Mouse (Mus musculus) adrenal gland, postnatal 10 days (tissue): ENCODE measurements around the gene Taco1. TPM values are rescaled to one million over a fixed set of nuclear protein-coding genes. Genes with fewer than 3 reads are reported as not detected.

Experiments used
- DNase-seq: peaks from one replicate; pipeline ENCODE4 v3.0.0; 2021; ENCODE audit warnings: mixed read lengths
- total RNA-seq, 2 experiments: library from RNA; stranded (reverse); gene quantifications; 2 replicates each; pipeline ENCODE4 v1.2.3; 2021

Gene Taco1
- total RNA-seq, 2 experiments from 2014 or later = 40.8 to 52.4 TPM

DNA sequence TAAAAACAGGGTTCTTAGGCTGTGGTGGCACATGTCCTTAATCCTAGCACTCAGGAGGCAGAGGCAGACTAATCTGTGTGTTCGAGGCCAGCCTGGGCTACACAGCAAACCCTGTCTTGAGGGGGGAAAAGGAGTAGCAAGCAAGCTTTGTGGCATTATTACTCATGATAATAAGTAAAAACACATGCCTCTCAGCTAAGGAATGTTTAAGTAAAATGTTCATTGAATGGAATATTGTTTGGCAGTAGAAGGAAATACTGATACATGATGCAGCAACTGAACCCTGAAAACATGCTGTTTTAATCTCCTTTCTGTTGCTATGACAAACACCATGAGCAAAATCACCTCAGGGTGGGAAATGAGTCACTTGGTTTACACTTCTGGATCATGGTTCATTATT, 4.5 kb upstream of the Taco1 start:
- no peak for DNase-seq

DNA sequence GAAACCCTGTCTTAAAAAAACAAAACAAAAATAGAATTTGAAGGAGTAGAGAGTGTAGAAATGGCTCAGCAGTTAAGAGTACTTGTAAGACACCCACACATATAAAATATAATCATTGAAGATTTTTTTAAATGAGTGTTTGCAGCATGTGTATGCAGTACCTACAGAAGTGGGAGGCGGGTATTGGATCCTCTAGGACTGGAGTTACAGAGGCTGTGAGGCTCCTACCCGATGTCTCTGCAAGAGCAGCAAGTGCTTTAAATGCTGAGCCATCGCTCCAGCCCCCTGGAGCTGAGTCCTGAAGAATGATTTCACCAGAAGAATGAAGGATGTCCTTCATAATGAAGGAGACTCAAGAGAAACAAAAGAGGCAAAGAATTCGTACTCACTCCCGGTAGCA, 2.1 kb upstream of the Taco1 start:
- DNase-seq = no peak

DNA sequence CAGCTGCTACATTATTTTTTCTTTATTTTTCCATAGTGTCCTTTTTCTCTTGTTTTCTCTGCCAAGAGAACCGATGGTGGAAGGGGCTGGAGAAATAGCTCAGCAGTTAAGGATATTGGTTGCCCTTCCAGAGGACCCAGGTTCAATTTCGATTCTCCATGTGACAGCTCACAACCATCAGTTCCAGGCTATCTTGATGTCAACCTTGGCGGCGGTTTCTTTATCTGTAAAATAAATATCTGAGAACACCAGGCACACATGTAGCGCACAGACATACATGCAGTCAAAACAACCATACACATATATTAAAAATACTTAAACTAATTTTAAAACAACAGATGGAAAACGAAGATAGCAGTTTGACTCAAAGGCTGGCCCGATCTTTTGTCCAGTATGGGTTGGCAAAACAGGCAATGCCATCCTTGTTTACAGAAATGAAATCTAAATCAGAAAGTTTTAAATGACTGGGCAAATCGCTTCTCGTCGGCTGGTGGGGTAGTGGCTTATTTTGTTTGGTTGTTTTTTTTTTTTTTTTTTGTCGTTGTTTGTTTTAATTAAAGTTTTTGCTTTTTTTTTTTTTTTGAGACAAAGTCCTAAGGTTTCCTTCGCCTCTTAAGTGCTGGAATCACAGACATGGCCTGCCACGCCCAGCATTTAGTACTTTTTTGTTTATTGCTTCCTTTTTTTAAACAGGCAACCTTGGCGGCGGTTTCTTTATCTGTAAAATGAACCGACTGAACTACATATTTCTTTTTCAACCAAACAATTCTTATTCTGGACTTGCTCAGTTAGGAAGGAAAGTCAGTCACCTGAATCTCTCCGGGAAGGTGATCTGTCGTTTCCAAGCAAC, 563 bp upstream of the Taco1 start:
- DNase-seq = no peak

DNA sequence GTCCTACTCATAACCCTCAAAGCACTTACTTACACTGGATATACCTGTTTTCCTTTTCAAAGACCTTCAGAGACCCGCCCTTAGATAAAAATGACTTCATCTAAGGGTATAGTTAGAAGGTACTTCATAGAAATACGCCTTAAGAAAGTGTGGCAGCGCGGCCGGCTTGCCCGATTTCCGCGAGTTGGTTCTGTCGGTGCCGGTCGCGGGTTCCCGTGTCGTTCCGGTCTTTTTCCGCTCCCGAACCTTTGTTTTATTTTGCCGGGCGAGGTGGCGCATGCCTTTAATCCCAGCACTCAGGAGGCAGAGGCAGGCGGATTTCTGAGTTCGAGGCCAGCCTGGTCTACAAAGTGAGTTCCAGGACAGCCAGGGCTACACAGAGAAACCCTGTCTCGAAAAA, 755 bp downstream of the Taco1 start:
- peak; percentile 56 for DNase-seq

DNA sequence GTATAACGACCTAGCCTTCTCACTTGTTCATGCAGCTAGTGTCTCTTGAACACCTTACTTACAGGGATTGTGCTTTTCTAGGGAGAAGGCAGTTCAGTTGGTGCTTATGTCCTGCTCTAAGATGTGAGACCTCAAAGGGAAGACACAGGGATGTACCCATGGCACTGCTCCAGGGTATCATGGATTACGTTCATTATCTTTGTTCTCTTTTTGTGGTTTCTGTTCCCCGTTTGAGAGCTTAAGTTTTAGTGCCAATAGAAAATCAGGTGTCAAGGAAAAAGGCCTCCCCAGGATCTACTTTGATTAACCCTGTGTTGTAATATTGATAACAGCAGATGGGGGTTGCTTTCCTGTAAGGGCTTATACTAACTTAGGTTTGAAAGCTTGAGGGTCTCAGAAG, 7.9 kb downstream of the Taco1 start:
- no peak for DNase-seq

DNA sequence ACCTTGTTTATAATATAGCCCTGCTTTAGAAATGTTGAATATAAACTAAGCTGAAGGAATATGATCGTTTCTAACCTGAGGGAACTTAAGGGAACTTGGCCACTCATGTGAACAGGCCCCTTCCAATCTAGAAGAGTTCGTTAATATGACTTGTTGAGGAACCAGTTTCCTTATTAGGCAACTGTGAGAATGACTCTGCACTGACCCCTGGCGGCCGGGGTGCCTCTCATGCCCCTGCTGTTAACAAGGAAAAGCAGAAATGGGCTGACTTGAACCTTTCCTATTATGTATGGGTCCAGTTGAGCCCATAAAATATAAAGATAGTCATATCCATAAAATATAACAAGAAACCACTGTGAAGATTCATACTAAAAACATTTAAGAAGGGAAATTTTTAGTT, 10.5 kb downstream of the Taco1 start:
- DNase-seq = peak; percentile 86

DNA sequence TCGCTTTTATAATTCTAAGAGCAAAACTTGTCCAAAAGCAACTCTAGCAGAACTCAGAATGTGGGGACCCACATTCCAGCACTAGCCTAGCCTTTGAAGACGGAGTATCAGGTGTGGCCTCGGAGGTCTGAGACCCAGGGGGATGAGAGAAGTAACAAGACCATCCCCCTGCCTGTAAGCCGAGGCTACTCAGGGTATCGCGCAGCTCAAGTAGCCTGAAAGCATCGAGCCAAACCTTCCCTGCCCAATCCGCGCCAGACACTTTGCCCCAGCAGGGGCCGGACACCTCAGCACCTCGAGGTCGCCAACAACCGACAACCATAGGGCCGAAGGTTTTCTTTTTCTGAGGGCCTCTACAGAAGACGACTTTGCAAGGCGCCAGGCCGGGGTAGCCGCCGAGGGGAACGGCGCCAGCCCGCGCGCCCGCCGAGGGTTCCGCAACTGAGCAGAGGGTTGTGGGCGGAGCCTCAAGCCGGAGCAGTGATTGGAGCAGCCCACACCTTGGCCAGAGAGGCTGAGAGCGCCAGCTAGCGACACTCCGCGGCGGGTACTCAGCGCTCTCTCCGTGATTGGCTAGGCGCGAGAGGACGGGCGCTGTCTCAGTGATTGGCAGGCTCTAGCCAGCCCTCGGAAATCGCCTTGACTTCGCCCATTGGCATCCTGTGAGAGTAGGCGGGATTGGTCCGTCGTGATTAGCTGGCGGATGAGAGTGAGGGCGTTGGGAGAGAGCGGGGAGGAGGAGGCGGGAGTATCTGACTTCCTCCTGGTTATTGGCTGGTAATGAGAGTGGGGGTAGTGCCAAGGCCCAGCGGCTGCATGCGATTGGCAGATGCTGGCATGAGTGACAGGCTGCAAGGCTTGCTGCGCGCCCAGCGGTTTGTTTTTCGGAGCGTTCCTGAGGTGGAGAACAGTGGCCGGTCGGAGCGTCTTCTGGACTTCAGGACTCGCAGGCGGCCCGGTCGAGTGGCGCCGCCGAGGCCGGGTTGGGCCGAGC, 18.1 kb downstream of the Taco1 start, which contains the start of gene Map3k3:
TSS of gene Map3k3 (plus strand) at position 906 of the 994 bp plus-strand sequence.
- peak; percentile 98 for DNase-seq

DNA sequence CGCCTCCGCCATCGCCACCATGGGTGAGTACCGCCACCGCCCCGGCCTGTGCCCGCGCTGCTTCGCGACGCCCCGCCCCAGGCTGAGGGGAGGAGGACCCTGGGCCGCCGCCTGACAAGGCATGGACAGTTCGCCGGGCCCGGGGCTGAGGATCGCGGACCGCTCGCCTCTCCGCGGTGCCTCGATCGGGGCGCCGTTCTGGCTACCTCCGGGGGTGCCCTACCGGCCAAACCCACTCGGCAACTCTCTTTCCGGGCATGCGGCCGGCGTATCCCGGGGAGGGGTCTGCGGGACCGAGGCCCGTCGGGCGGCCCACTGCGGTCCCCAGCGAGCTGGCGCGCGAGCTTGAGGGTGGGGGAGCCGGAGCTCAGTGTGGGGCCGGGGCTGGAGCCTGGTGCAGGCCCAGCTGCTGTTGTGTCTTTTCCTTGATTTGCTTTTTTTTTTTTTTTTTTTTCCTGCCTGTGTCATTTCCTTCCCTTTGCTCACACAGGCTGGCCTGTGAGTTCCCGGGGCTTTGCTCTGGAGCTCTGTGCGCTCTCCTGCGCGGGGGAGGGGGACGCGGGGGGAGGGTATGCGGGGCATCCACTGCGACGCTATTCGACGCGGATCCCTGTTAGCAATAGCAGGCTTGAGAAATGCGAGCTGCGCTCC, 19.2 kb downstream of the Taco1 start:
- DNase-seq = peak; percentile 87

DNA sequence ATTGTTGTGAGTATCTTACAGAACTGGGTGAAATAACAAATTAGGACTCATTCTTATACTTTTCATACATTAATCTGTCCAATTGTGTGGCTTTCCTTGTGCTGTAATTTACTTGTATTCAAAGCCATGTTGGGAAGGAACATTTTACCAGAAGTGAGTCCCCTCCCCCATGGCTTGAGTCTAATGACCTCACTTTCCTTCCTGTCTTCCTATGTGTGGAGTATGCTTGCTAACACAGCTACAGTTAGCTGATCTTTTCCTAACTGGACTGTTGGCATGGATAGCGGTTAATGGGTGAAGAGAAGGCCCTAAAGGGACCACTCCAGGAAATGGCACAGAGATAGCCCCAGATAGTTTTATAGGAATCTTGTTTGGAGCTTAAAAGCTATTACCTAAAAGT, 32.4 kb downstream of the Taco1 start:
- DNase-seq = no peak

DNA sequence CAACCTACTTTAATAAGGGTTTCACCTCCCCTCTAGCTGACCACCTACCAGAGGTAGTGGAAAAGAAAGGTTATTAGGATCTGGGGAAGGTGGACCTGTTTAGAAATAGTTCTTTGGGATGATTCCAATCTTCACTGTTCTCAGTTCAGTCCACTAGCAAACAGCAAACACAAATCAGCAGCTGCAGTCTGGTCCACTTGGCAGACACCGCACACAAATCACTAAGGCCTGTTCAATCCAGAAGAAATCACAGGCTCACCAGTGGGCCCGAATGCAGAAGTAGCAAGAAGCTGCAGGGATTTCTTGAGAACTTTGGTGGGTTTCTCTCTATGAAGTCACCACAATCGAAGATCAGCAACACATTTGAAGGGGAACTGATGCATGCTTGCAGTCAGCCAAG, 37.0 kb downstream of the Taco1 start:
- no peak for DNase-seq

DNA sequence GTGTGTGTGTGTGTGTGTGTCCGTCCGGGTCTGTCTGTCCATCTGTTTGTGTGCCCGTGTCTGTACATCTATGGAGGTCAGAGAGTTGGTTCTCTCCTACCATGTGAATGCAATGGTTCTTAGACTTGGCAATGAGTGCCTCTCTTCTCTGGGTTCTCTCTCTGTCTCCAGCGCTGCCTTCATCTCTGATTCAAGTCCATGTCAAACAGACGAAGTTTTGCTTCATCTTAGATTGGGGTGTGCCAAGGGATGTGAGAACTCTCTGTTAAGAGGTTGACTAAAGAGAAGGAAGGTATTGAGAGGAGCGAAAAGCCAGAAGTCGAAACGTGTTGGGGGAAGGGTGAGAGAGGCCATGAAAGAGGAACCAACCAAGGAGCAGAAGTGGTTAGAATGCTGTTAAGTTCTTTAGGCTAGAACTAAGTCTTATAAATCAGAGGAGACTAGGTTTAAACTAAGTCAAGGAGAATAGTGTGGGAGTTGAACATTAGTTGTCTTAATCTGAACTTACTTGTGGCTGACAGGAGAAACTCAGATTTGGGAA, 40.3 kb downstream of the Taco1 start:
- DNase-seq = no peak

DNA sequence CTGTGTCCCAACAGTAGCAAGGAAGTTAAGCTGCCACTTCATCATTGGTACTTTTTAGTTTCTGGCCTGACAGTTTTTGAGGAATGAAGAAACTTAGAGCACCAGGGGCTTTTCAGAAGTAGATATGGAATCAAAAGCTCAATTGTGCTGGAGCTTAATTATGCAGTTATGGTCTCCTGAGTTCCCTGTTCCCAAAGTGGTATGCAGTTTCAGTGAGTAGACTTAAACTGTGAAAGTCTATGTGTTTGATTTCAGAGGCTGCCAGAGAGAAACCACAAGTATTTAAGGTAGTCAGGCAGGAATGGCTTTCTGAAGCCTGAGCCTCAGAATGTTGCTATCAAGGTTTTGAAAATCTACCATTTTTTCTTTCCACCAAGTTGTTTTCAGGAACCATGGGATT, 45.8 kb downstream of the Taco1 start:
- no peak for DNase-seq

DNA sequence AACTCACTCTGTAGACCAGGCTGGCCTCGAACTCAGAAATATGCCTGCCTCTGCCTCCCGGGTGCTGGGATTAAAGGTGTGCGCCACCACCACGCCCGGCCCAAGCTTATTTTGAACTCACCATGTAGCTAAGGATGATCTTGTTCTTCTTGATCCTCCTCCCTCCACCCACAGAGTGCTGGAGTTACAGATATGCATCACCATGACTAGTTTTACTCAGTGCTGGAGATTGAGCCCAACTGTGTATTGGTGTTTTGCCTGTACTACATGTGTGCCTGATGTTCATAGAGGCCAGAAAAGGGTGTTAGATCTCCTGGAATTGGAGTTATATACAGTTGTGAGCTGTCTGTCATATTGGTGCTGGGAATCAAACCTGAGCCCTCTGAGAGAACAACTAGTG, 56.4 kb downstream of the Taco1 start:
- no peak for DNase-seq

DNA sequence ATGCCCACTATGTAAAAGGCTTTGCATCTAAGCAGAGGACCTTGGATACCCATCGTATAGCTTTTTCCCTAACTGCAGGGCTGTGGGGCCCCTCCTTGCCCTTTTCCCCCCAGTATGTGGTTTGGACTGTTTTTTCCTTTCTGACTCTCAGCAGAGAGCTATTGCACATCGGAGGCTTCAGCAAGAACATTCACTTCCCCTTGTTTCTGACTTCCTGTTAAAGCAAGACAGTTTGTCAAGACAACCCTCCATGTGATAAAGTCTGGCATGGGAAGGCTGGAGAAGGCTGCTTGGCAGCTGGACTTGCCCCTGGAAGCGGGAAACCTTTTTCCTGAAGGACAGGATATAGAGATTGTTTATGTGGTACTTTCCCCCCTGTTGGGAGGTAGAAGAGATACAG, 56.9 kb downstream of the Taco1 start:
- DNase-seq = peak; percentile 14

Other genes with a start within 250 kb of the Taco1 start
- 100 to 1,000 TPM; 123 to 140 TPM for gene Cyb561, start 112.7 kb upstream of the Taco1 start, total RNA-seq
- gene Ace, start 98.1 kb upstream of the Taco1 start, total RNA-seq = 10 to 100 TPM; 12.9 to 15.4 TPM
- gene Ace3, start 71.4 kb upstream of the Taco1 start, total RNA-seq = not detected
- under 1 TPM; 0.24 to 0.61 TPM for gene Kcnh6, start 57.9 kb upstream of the Taco1 start, total RNA-seq
- 10 to 100 TPM; 54.3 to 56.1 TPM for gene Dcaf7, start 29.2 kb upstream of the Taco1 start, total RNA-seq
- 10 to 100 TPM; 44.3 to 48.8 TPM for gene Map3k3, start 18.6 kb downstream of the Taco1 start, total RNA-seq
- not detected for gene Gm10840, start 94.8 kb downstream of the Taco1 start, total RNA-seq
- gene Limd2, start 94.8 kb downstream of the Taco1 start, total RNA-seq = 10 to 100 TPM; 40.4 to 43.1 TPM
- gene Strada, start 136.1 kb downstream of the Taco1 start, total RNA-seq = 10 to 100 TPM; 12.1 to 16.1 TPM
- gene Ccdc47, start 150.3 kb downstream of the Taco1 start, total RNA-seq = 10 to 100 TPM; 75.9 to 86.3 TPM
- gene Ddx42, start 150.9 kb downstream of the Taco1 start, total RNA-seq = 10 to 100 TPM; 49.0 to 54.0 TPM
- gene Ftsj3, start 190.0 kb downstream of the Taco1 start, total RNA-seq = 10 to 100 TPM; 55.4 to 57.0 TPM
- 100 to 1,000 TPM; 121 to 129 TPM for gene Psmc5, start 190.1 kb downstream of the Taco1 start, total RNA-seq
- gene Smarcd2, start 206.9 kb downstream of the Taco1 start, total RNA-seq = 10 to 100 TPM; 77.9 to 83.2 TPM
- under 1 TPM; 0.15 to 0.33 TPM for gene Tcam1, start 210.6 kb downstream of the Taco1 start, total RNA-seq
- gene Gh, start 235.8 kb downstream of the Taco1 start, total RNA-seq = not detected
- 10 to 100 TPM; 10.9 to 11.6 TPM for gene Cd79b, start 248.7 kb downstream of the Taco1 start, total RNA-seq